Mouse (Mus musculus): Measurements from ENCODE around the gene Lamtor1. TPM values are rescaled to one million over a fixed set of nuclear protein-coding genes. Genes with fewer than 3 reads are reported as not detected.
"Not testable (repeated sequence)": the region's sequence is repeated elsewhere in the genome, so short reads cannot be mapped to it uniquely, and the experiment has no call there.

The Lamtor1 gene
- total RNA-seq, 1 experiment, result 106 TPM

- Histone ChIP-seq H3K9ac (ENCODE audit: insufficient read depth, low read depth, low read length, poor library complexity, severe bottlenecking) (peak overlapping the region; percentile 98), H3K36me3 (ENCODE audit: control insufficient read depth, insufficient read depth, low read length, poor library complexity, severe bottlenecking) (peaks cover 20% of the 10 kb centered on the region), H3K27ac (ENCODE audit: insufficient read depth, low read depth, low read length, poor library complexity, severe bottlenecking) (no peak overlapping the region), H3K9me3 (ENCODE audit: control insufficient read depth, insufficient read depth, low read depth, low read length) (no peaks in the 10 kb centered on the region), H3K4me1 (ENCODE audit: control insufficient read depth in 2 of 2, insufficient read depth in 2 of 2, low read length in 2 of 2, poor library complexity in 1 of 2) (peaks cover 6 to 12% of the 10 kb centered on the region in 2 experiments; a peak in 3 of 4 replicates), H3K4me3 (ENCODE audit: insufficient read depth in 1 of 2, low read depth in 1 of 2, low read length in 2 of 2, poor library complexity in 1 of 2, severe bottlenecking in 1 of 2) (peak overlapping the region; percentile 83 to 86)
- in situ Hi-C loops (cut with MboI; ENCODE audit: low sequenced_read_pairs in 2 of 2, unreplicated experiment in 2 of 2), result no loop called here
- no peak for TF ChIP-seq HCFC1 (IDR thresholded peaks at IDR 0.05; ENCODE audit: borderline replicate concordance, insufficient read depth, low read length)
- TF ChIP-seq MAFK (IDR thresholded peaks at IDR 0.05; ENCODE audit: insufficient read depth, low read depth, low read length), result no peak
- TF ChIP-seq CHD2 (IDR thresholded peaks at IDR 0.05; ENCODE audit: low read depth, low read length), result no peak
- TF ChIP-seq ZNF384 (IDR thresholded peaks at IDR 0.05; ENCODE audit: low read depth, low read length), result no peak
- TF ChIP-seq ZC3H11A (IDR thresholded peaks at IDR 0.05; ENCODE audit: borderline replicate concordance, low read depth, low read length), result no peak
- DNase-seq (ENCODE audit: low read depth, low spot score), result no peak
Observed at GRCm38 (mm10) chr7:101906696-101907095, 992 bp downstream of the Lamtor1 start.

- no peak for DNase-seq (ENCODE audit: low read depth, low spot score)
- no peak overlapping the region; the same call in 1 of the 2 replicates for H3K9ac ChIP-seq (ENCODE audit: insufficient read depth, low read depth, low read length, poor library complexity, severe bottlenecking)
- in situ Hi-C loops (cut with MboI; ENCODE audit: low sequenced_read_pairs in 2 of 2, unreplicated experiment in 2 of 2), result no loop called here
- peaks cover 34% of the 10 kb centered on the region for H3K36me3 ChIP-seq (ENCODE audit: control insufficient read depth, insufficient read depth, low read length, poor library complexity, severe bottlenecking)
- no peak overlapping the region for H3K27ac ChIP-seq (ENCODE audit: insufficient read depth, low read depth, low read length, poor library complexity, severe bottlenecking)
- no peak overlapping the region for H3K4me3 ChIP-seq (ENCODE audit: insufficient read depth in 1 of 2, low read depth in 1 of 2, low read length in 2 of 2, poor library complexity in 1 of 2, severe bottlenecking in 1 of 2)
- TF ChIP-seq ZNF384 (IDR thresholded peaks at IDR 0.05; ENCODE audit: low read depth, low read length) (no peak), ZC3H11A (IDR thresholded peaks at IDR 0.05; ENCODE audit: borderline replicate concordance, low read depth, low read length) (no peak), CHD2 (IDR thresholded peaks at IDR 0.05; ENCODE audit: low read depth, low read length) (no peak)
- no peaks in the 10 kb centered on the region for H3K9me3 ChIP-seq (ENCODE audit: control insufficient read depth, insufficient read depth, low read depth, low read length)
- peaks cover 6 to 12% of the 10 kb centered on the region in 2 experiments; a peak in 3 of 4 replicates for H3K4me1 ChIP-seq (ENCODE audit: control insufficient read depth in 2 of 2, insufficient read depth in 2 of 2, low read length in 2 of 2, poor library complexity in 1 of 2)
Observed at GRCm38 (mm10) chr7:101908367-101908766, 2.7 kb downstream of the Lamtor1 start.

GRCm38 (mm10) chr7:101910138-101910537, 4.4 kb downstream of the Lamtor1 start:
- in situ Hi-C loops (cut with MboI; ENCODE audit: low sequenced_read_pairs in 2 of 2, unreplicated experiment in 2 of 2), result no loop called here
- no peak for TF ChIP-seq ZC3H11A (IDR thresholded peaks at IDR 0.05; ENCODE audit: borderline replicate concordance, low read depth, low read length)
- no peak overlapping the region for H3K4me3 ChIP-seq (ENCODE audit: insufficient read depth in 1 of 2, low read depth in 1 of 2, low read length in 2 of 2, poor library complexity in 1 of 2, severe bottlenecking in 1 of 2)
- no peak overlapping the region for H3K27ac ChIP-seq (ENCODE audit: insufficient read depth, low read depth, low read length, poor library complexity, severe bottlenecking)
- H3K4me1 ChIP-seq (ENCODE audit: control insufficient read depth in 2 of 2, insufficient read depth in 2 of 2, low read length in 2 of 2, poor library complexity in 1 of 2), result peaks cover 6 to 12% of the 10 kb centered on the region in 2 experiments; a peak in 3 of 4 replicates
- no peaks in the 10 kb centered on the region for H3K9me3 ChIP-seq (ENCODE audit: control insufficient read depth, insufficient read depth, low read depth, low read length)
- H3K36me3 ChIP-seq (ENCODE audit: control insufficient read depth, insufficient read depth, low read length, poor library complexity, severe bottlenecking), result peaks cover 34% of the 10 kb centered on the region
- DNase-seq (ENCODE audit: low read depth, low spot score), result no peak
- no peak overlapping the region for H3K9ac ChIP-seq (ENCODE audit: insufficient read depth, low read depth, low read length, poor library complexity, severe bottlenecking)

GRCm38 (mm10) chr7:101911982-101912381, 6.3 kb downstream of the Lamtor1 start:
- Histone ChIP-seq H3K9ac (ENCODE audit: insufficient read depth, low read depth, low read length, poor library complexity, severe bottlenecking) (no peak overlapping the region), H3K4me1 (ENCODE audit: control insufficient read depth in 2 of 2, insufficient read depth in 2 of 2, low read length in 2 of 2, poor library complexity in 1 of 2) (peaks cover under 1 to 7% of the 10 kb centered on the region in 2 experiments; a peak in 3 of 4 replicates), H3K4me3 (ENCODE audit: insufficient read depth in 1 of 2, low read depth in 1 of 2, low read length in 2 of 2, poor library complexity in 1 of 2, severe bottlenecking in 1 of 2) (no peak overlapping the region), H3K36me3 (ENCODE audit: control insufficient read depth, insufficient read depth, low read length, poor library complexity, severe bottlenecking) (peaks cover 34% of the 10 kb centered on the region), H3K9me3 (ENCODE audit: control insufficient read depth, insufficient read depth, low read depth, low read length) (no peaks in the 10 kb centered on the region), H3K27ac (ENCODE audit: insufficient read depth, low read depth, low read length, poor library complexity, severe bottlenecking) (no peak overlapping the region)
- no peak for DNase-seq (ENCODE audit: low read depth, low spot score)
- no peak for TF ChIP-seq MAFK (IDR thresholded peaks at IDR 0.05; ENCODE audit: insufficient read depth, low read depth, low read length)
- no peak for TF ChIP-seq ZC3H11A (IDR thresholded peaks at IDR 0.05; ENCODE audit: borderline replicate concordance, low read depth, low read length)
- TF ChIP-seq HCFC1 (IDR thresholded peaks at IDR 0.05; ENCODE audit: borderline replicate concordance, insufficient read depth, low read length), result no peak
- no peak for TF ChIP-seq ZNF384 (IDR thresholded peaks at IDR 0.05; ENCODE audit: low read depth, low read length)
- no peak for TF ChIP-seq CHD2 (IDR thresholded peaks at IDR 0.05; ENCODE audit: low read depth, low read length)
- in situ Hi-C loops (cut with MboI; ENCODE audit: low sequenced_read_pairs in 2 of 2, unreplicated experiment in 2 of 2), result no loop called here

GRCm38 (mm10) chr7:101918071-101918470, 12.4 kb downstream of the Lamtor1 start:
- DNase-seq (ENCODE audit: low read depth, low spot score), result peak; percentile 63
- TF ChIP-seq MAFK (IDR thresholded peaks at IDR 0.05; ENCODE audit: insufficient read depth, low read depth, low read length) (no peak), ZC3H11A (IDR thresholded peaks at IDR 0.05; ENCODE audit: borderline replicate concordance, low read depth, low read length) (0 out of 2 replicates have a peak, but pooled peaks have one; percentile 31)

GRCm38 (mm10) chr7:101925892-101926291, 20.2 kb downstream of the Lamtor1 start:
- H3K27ac ChIP-seq (ENCODE audit: insufficient read depth, low read depth, low read length, poor library complexity, severe bottlenecking); H3K4me1 ChIP-seq (ENCODE audit: control insufficient read depth in 2 of 2, insufficient read depth in 2 of 2, low read length in 2 of 2, poor library complexity in 1 of 2); DNase-seq (ENCODE audit: low read depth, low spot score); H3K4me3 ChIP-seq (ENCODE audit: insufficient read depth in 1 of 2, low read depth in 1 of 2, low read length in 2 of 2, poor library complexity in 1 of 2, severe bottlenecking in 1 of 2); H3K9me3 ChIP-seq (ENCODE audit: control insufficient read depth, insufficient read depth, low read depth, low read length); H3K36me3 ChIP-seq (ENCODE audit: control insufficient read depth, insufficient read depth, low read length, poor library complexity, severe bottlenecking); H3K9ac ChIP-seq (ENCODE audit: insufficient read depth, low read depth, low read length, poor library complexity, severe bottlenecking): not testable (repeated sequence)
- in situ Hi-C loops (cut with MboI; ENCODE audit: low sequenced_read_pairs in 2 of 2, unreplicated experiment in 2 of 2), result loop anchor here in 1 of 2 experiments (10.0 kb wide), 1 partner anchor 149 kb away; no protein-coding TSS in a partner anchor

More at GRCm38 (mm10) chr7:101918071-101918470, 12.4 kb downstream of the Lamtor1 start:
- no peak overlapping the region for H3K27ac ChIP-seq (ENCODE audit: insufficient read depth, low read depth, low read length, poor library complexity, severe bottlenecking)
- no peaks in the 10 kb centered on the region for H3K4me1 ChIP-seq (ENCODE audit: control insufficient read depth in 2 of 2, insufficient read depth in 2 of 2, low read length in 2 of 2, poor library complexity in 1 of 2)
- no peak overlapping the region for H3K4me3 ChIP-seq (ENCODE audit: insufficient read depth in 1 of 2, low read depth in 1 of 2, low read length in 2 of 2, poor library complexity in 1 of 2, severe bottlenecking in 1 of 2)
- H3K9me3 ChIP-seq (ENCODE audit: control insufficient read depth, insufficient read depth, low read depth, low read length), result no peaks in the 10 kb centered on the region
- H3K9ac ChIP-seq (ENCODE audit: insufficient read depth, low read depth, low read length, poor library complexity, severe bottlenecking), result no peak overlapping the region
- in situ Hi-C loops (cut with MboI; ENCODE audit: low sequenced_read_pairs in 2 of 2, unreplicated experiment in 2 of 2), result no loop called here
- peaks cover 3% of the 10 kb centered on the region; the same call in 1 of the 2 replicates for H3K36me3 ChIP-seq (ENCODE audit: control insufficient read depth, insufficient read depth, low read length, poor library complexity, severe bottlenecking)
